Mouse (Mus musculus) midbrain, embryonic 10.5 days (tissue): ENCODE data around the gene Nradd. TPM values are rescaled to one million over a fixed set of nuclear protein-coding genes. Genes with fewer than 3 reads are reported as not detected.

ENCODE experiments used
- DNase-seq: peaks from one replicate; pipeline ENCODE4 v3.0.0-alpha.2; 2017; ENCODE audit warnings: low spot score
- H3K27ac ChIP-seq: fragments of 300-500 bp; sonication (generic); replicated peaks from 2 replicates; pipeline ENCODE4 v1.5.1; 2016; ENCODE audit warnings: mild to moderate bottlenecking
- H3K27me3 ChIP-seq: fragments of 300-500 bp; sonication (generic); 2 replicates; pipeline ENCODE4 v1.6.1; 2016; ENCODE audit warnings: low read depth, mild to moderate bottlenecking; ENCODE audit not compliant: poor library complexity, severe bottlenecking
- H3K36me3 ChIP-seq: fragments of 300-500 bp; sonication (generic); 2 replicates; pipeline ENCODE4 v1.6.1; 2016; ENCODE audit warnings: mild to moderate bottlenecking, moderate library complexity
- H3K4me1 ChIP-seq: fragments of 300-500 bp; sonication (generic); 2 replicates; pipeline ENCODE4 v1.6.1; 2016
- H3K4me3 ChIP-seq: fragments of 300-500 bp; sonication (generic); 2 replicates; pipeline ENCODE4 v1.5.1; 2016; ENCODE audit warnings: mild to moderate bottlenecking, moderate library complexity
- H3K9me3 ChIP-seq: fragments of 300-500 bp; sonication (generic); replicated peaks from 2 replicates; pipeline ENCODE4 v1.6.1; 2016; ENCODE audit warnings: mild to moderate bottlenecking
- WGBS: fragments of 180-500 bp; shearing (Covaris S2); methylation state at CpG from one replicate; pipeline ENCODE4 v1.1.7; 2016; 5-methylcytosine and 5-hydroxymethylcytosine counted together
- polyA plus RNA-seq: library from polyadenylated mRNA; unstranded; fragments of >200 nt; fragmentation: Nextera tagmentation; extraction: Ambion mirVana; gene quantifications from 2 replicates; pipeline ENCODE4 v1.2.1, GENCODE M21; 2016

The Nradd gene
- polyA plus RNA-seq, 1 experiment from 2014 or later = 36.8 TPM

DNA sequence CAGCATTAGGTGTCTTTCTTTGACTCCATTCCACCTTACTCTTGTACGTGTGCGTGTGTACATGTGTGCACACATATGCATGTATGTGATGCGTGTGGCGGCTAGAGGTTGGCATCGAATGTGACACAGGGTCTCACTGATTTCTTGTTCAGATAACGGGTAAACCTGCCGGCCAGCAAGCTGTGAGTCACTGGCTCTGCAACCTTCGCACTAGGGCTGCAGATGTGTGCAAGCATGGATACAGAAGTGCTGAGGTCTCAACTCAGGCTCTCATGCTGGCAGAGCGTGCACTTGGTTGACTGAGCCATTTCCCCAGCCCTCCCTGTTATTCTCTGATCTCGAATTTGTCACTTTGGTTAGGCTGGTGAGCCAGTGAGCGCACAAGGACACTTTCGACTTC, 35.3 kb upstream of the Nradd start:
- Histone ChIP-seq H3K27ac (no peak overlapping the region), H3K36me3 (peaks cover 12% of the 10 kb centered on the region), H3K27me3 (no peaks in the 10 kb centered on the region), H3K4me3 (no peak overlapping the region), H3K9me3 (no peaks in the 10 kb centered on the region), H3K4me1 (peaks cover 38% of the 10 kb centered on the region)
- WGBS = 92% methylated on average over 12 of the region's 12 CpGs
- DNase-seq = no peak

DNA sequence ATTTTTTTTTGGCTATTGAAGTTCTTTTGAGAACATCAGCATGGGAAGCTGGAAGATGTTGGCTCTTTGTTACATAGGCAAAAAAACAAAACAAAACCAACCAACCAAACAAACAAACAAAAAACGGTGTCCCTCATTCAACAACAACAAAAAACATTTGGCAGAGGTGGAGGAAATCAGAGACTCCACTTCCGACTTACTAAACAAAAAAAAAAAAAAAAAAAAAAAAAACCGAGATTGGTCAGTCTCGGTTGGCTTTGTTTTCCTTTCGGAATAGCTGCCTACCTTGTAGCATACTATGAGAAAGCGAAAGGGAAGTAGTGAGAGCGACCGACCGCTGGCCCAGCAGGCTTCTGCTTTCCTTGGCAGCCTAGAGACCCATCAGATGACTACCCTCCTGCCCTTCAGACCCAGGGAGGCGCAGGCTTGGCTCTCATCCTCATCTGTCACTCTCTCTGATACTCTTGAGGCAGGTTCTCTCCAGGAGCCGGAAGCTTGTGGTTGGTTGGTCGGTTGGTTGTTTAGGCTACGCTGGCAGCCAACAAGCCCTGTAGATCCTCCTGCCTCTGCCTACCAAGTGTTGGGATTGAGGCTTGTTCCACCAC, 33.3 kb upstream of the Nradd start:
- H3K9me3 ChIP-seq = no peaks in the 10 kb centered on the region
- H3K4me3 ChIP-seq = peak overlapping the region; percentile 78
- DNase-seq = no peak
- H3K36me3 ChIP-seq = peaks cover 12% of the 10 kb centered on the region
- H3K27me3 ChIP-seq = peaks cover 11% of the 10 kb centered on the region
- 89% methylated on average over 13 of the region's 13 CpGs for WGBS
- no peak overlapping the region for H3K27ac ChIP-seq
- peaks cover 48% of the 10 kb centered on the region for H3K4me1 ChIP-seq

DNA sequence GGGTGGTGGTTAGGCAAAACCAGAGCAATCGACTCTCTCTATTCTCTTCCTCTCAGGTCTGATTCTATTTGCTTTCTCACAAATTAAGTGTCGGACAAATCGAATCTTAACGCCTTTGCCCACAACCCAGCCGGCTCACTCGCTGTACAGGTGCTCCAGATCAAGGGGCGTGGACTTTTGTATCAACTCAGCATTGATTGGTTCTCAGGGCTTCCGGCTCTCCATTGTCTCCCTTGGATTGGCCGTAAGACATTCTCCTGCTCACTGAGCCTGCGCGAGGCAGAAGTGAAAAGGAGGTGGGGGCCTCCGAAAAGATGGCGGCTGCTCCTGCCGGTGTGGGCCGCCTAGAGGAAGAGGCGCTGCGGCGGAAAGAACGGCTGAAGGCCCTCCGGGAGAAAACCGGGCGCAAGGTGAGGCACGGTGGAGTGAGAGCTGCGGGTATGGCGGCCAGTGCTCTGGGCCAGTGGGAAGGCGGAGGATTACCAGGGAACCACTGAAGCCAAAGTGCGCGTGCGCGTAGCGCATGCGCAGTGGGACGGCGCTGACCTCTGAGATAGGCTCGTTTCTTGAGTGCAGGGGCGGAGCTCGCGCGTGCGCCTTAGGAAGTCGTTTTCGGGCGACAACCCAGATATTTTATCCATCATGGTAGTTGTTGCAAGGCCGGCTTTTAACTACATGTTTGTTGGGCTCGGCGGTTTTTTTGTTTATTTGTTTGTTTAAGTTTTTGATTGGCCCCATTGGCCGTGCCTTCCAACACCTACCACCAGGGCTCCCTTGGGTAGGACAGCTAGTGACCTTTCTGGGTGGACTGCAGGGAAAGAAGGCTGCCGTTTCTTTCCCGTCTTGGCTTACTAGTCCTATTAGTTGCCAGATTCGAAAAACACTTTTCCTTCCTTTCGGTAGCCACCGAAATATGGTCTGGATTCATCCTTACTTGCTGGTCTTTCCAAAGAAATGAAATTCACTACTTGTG, 32.3 kb upstream of the Nradd start, which contains the start of gene Ccdc12:
Gene Ccdc12, plus strand, starts transcription at position 255 of the 973 bp plus-strand sequence.
- H3K4me1 ChIP-seq = peaks cover 57% of the 10 kb centered on the region
- peaks cover 22% of the 10 kb centered on the region for H3K27me3 ChIP-seq
- peaks cover 12% of the 10 kb centered on the region for H3K36me3 ChIP-seq
- peak; percentile 94 for DNase-seq
- peak within 1 kb of the TSS; percentile 98 for H3K27ac ChIP-seq
- peak within 1 kb of the TSS; percentile 78 for H3K4me3 ChIP-seq
- H3K9me3 ChIP-seq = no peaks in the 10 kb centered on the region
- under 1% methylated on average over 52 of the region's 52 CpGs for WGBS

DNA sequence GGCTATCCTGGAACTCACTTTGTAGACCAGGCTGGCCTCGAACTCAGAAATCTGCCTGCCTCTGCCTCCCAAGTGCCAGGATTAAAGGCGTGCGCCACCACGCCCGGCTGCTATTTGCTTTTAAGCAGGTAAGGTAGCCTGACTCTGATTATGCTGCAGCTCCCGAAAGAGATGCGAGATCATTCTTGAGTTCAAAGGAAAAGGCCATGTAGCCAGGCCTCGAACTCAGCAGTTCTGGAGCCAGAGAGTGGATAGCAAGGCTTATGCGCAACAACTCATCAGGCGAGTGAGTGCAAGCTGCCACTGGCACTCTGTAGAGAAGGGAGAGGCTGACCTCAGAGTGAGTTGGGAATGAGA, 31.4 kb upstream of the Nradd start:
- peaks cover 12% of the 10 kb centered on the region for H3K36me3 ChIP-seq

DNA sequence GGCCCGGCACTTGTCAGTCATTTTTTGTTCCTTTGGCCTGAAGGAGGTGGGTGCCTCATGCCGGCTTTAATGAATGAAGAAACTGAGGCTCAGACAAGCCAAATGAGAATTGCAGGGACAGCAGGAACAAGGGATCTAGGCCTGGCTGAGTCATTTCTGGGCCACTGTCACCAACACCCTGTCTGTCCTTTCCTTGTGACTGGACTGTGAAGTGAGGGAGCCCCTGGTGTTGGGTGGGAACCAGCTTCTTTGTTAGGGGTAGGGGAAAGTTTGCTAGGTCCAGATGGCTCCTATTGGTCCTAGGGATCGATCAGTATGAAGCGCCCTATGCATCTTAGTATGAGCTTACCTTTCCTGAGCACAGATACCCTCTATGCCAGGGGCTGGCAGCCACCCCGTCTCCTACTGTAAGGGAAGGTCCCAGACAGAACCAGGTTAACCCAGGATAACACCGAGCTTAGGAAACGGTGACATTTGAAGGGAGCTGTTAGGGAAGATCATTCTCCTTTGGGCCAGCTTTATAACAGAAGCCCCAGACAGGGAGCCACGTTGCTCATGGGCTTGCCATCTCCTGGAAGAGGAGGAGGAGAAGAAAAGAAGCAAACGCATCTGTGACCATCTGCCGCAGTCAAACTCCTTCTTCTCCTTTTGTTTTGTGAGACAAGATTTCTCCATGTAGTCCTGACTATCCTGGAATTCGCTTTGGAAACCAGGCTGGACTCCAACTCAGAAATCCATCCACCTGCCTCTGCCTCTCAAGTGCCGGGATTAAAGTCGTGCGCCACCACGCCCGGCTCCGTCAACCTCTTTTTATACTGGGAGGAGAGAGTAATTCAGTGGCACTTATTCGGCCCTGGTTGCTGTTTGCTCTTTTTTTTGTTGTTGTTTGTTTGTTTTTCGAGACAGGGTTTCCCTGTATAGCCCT, 30.7 kb upstream of the Nradd start:
- no peaks in the 10 kb centered on the region for H3K9me3 ChIP-seq
- H3K4me3 ChIP-seq = peak overlapping the region; percentile 78
- peaks cover 64% of the 10 kb centered on the region for H3K4me1 ChIP-seq
- WGBS = 80% methylated on average over 19 of the region's 19 CpGs
- peaks cover 31% of the 10 kb centered on the region for H3K27me3 ChIP-seq
- DNase-seq = no peak
- peak overlapping the region; percentile 84 for H3K27ac ChIP-seq
- H3K36me3 ChIP-seq = peaks cover 12% of the 10 kb centered on the region

More for the DNA sequence above, 31.4 kb upstream of the Nradd start:
- no peaks in the 10 kb centered on the region for H3K9me3 ChIP-seq
- DNase-seq = no peak
- H3K4me3 ChIP-seq = peak overlapping the region; percentile 78
- 82% methylated on average over 10 of the region's 10 CpGs for WGBS
- H3K27me3 ChIP-seq = peaks cover 31% of the 10 kb centered on the region
- H3K27ac ChIP-seq = peak overlapping the region; percentile 98
- peaks cover 57% of the 10 kb centered on the region for H3K4me1 ChIP-seq

DNA sequence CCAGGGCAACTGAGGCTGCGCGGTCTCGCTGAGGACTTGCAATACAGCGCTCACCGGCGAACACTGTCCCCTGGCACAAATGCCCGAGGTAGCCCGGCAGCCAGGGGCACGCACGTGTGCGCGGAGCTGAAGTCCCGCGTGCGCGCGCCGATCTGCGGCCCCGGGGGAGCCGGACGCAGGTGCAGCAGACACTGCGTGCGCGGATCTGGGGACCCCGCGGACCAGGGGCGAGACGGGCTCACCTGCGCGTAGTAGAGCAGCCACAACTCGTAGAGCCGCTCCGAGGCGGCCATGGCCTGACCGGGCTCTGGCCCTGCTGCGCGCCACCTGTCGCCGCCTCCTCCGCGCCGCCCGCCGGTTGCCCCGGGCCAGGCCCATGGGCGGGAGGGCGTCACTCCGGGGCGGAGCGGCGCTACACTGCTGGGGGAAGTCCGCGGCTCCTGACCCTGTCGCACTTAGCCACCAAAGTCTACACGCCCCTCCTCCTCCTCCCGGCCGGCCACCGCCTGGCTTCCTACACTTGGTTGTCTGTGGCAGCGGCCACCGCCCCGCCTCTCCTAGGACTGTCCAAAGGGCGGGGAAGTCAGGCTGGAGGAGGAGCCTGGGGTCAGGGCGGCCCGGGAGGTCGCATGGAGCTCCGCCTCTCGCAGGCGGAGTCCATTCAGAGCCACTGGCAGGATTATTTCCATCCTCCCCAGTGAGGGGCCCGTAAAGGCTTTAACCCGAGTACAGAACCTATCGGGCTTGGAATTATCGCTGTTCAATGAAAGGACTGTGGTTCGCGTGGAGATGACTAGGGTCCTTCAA, 29.6 kb upstream of the Nradd start, which contains the start of gene Nbeal2:
Gene Nbeal2, minus strand, starts transcription at position 507 of the 807 bp plus-strand sequence.
- H3K27ac ChIP-seq = peak within 1 kb of the TSS; percentile 84
- peak; percentile 94 for DNase-seq
- H3K4me1 ChIP-seq = peaks cover 75% of the 10 kb centered on the region
- peak within 1 kb of the TSS; percentile 63 for H3K4me3 ChIP-seq
- H3K36me3 ChIP-seq = peaks cover 3% of the 10 kb centered on the region
- H3K27me3 ChIP-seq = peaks cover 31% of the 10 kb centered on the region
- under 1% methylated on average over 74 of the region's 75 CpGs for WGBS
- H3K9me3 ChIP-seq = no peaks in the 10 kb centered on the region

DNA sequence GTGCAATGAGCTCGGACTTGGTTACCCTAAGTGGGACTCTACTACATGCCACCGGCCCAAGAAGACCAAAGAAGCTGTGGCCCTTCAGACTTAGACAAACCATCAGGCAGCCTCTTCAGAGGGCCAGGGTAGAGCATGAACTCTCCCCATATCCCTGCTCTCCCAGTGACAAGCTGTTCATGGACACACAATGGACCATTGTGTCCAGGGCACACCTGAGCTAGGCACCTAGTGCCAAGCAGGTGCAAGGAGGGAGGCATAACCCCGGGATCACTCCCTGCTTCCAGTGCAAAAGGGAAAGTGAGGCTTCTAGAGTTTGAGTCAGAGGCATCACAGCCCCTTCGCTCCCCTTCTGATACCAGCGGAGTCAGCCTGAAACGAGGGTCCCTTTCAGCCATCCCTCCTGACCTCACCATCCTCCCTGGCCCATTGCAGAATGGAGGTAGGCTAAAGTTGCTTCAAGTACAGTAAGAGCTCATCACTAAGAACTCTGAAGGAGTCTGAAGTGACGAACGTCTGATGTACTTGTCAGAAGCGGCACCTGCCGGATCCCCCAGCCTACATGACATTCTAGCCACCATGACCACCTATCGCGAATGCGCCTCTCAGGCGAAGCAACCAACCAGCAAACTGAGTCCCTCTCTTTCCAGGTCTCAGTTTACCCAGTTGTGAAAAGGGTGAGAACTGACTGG, 28.9 kb upstream of the Nradd start:
- 21% methylated on average over 14 of the region's 14 CpGs for WGBS
- H3K27me3 ChIP-seq = peaks cover 31% of the 10 kb centered on the region
- no peaks in the 10 kb centered on the region for H3K9me3 ChIP-seq
- peak overlapping the region; percentile 84 for H3K27ac ChIP-seq
- peaks cover 76% of the 10 kb centered on the region for H3K4me1 ChIP-seq
- no peak for DNase-seq
- no peaks in the 10 kb centered on the region for H3K36me3 ChIP-seq
- H3K4me3 ChIP-seq = peak overlapping the region; percentile 63

DNA sequence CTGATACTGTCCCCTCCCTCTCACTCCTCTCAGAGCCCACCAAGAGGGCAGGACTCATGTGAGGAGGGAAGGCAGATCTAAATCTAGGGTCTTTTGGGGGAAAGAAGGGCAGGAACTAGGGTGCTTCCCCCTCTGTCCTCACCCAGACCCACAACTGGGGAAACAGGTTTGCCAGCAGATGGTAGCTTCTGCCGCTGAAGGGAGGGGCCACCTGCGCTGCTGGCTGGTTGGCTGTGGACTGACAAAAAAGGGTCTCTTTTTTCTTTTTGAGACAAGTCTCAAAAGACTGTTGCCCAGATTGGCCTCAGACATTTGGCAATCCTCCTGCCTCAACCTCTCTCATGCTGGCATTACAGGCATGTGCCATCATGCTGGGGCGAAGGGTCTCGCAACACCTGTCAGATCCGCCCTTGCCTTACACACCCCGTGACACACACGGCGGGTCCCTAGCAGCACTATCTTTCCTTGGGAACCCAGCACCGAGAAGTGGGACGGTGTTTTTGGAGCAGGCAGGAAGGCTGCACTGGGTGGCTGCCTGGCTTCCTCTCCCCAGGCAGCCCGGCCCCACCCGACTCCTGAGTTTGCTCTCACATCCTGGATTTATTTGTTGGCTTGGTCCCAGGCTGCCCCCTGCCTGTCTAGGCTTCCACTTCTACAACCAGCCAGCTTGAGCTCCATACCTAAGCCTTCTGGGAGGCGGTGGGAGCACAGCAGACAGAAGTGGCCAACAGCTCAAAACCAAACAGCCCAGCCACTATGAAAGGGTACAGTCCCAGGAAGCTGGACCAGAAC, 27.9 kb upstream of the Nradd start:
- no peak for DNase-seq
- Histone ChIP-seq H3K27me3 (peaks cover 31% of the 10 kb centered on the region), H3K4me1 (peaks cover 67% of the 10 kb centered on the region), H3K9me3 (no peaks in the 10 kb centered on the region), H3K4me3 (peak overlapping the region; percentile 11; the same call in 1 of the 2 replicates), H3K36me3 (no peaks in the 10 kb centered on the region), H3K27ac (no peak overlapping the region)
- 44% methylated on average over 13 of the region's 13 CpGs for WGBS

DNA sequence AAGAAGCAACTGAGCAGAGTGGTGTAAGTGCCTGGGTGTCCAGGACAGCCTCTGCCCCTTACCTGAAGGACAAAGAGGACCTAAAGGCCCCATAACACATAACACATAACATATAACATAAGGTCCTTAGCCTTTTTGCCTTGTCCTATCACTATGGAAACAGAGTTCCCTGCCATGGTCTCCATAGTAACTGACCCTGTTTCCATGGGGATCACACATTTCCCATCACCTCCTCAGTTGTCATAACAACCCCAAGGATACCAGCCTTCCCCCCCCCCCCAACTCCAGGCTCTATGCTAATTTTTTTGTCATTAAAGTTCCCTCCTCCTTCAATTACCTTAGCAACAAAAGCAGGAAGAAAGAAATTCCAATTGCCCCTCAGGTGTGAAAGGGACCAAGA, 25.5 kb upstream of the Nradd start:
- Histone ChIP-seq H3K9me3 (no peaks in the 10 kb centered on the region), H3K27ac (peak overlapping the region; percentile 73), H3K4me1 (peaks cover 52% of the 10 kb centered on the region), H3K27me3 (peaks cover 31% of the 10 kb centered on the region), H3K4me3 (peak overlapping the region; percentile 24; the same call in 1 of the 2 replicates), H3K36me3 (no peaks in the 10 kb centered on the region)
- DNase-seq = no peak

DNA sequence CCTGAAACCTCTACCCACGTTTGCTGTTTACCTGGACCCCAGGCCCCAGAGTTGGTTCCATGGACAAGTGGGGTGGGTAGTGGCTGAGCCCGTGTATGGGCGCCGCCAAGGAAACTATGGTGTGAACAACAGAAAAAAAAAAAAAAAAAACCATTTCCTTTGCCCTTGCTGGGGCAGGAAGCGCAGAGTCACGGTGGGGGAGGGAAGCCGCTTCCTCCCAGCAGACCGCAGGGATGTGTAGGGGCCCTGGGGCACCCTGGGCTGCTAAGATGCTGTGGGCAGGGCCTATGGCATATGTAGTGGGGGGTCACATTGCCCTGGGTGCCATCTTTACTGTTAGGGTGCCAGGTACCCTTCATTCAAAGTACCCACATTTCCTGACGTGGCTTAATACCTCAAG, 21.0 kb upstream of the Nradd start:
- no peak for DNase-seq
- H3K27ac ChIP-seq = no peak overlapping the region
- no peak overlapping the region for H3K4me3 ChIP-seq
- H3K36me3 ChIP-seq = no peaks in the 10 kb centered on the region
- no peaks in the 10 kb centered on the region for H3K9me3 ChIP-seq
- 84% methylated on average over 9 of the region's 9 CpGs for WGBS
- no peaks in the 10 kb centered on the region for H3K27me3 ChIP-seq
- H3K4me1 ChIP-seq = peaks cover 30% of the 10 kb centered on the region
